Mouse (Mus musculus): ENCODE results near the gene Rfk. TPM values are rescaled to one million over a fixed set of nuclear protein-coding genes. Genes with fewer than 3 reads are reported as not detected.

Gene Rfk
- polyA plus RNA-seq, 2 experiments = 29.8 to 59.0 TPM

DNA sequence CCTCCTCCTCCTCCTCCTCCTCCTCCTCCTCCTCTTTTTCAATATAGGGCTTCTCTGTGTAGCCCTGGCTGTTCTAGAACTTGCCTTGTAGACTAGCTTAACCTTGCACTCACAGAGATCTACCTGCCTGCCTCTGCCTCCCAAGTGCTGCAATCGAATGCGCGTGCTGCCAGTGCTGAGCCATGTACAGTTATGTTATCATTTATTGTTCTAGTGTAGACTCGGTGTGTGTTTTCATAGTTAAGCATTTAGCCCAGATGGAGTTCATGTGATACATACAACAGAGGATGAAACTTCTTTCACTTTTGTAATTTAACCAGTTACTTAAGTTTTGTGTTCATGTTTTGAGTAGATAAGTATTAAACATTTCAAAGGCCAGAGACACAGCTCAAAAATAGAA, 8.8 kb upstream of the Rfk start:
- no peaks in the 10 kb centered on the region for H3K4me1 ChIP-seq (ENCODE audit: control insufficient read depth, insufficient read depth, low read length)
- H3K4me2 ChIP-seq (replicated peaks; ENCODE audit: low read depth, low read length, severe bottlenecking) = no peak overlapping the region
- H3K9ac ChIP-seq (ENCODE audit: low read depth, low read length, severe bottlenecking) = no peak overlapping the region
- no peaks in the 10 kb centered on the region for H3K27me3 ChIP-seq (ENCODE audit: control insufficient read depth, insufficient read depth, low read length)
- no peak for TF ChIP-seq POLR2A (IDR thresholded peaks at IDR 0.05; ENCODE audit: borderline replicate concordance, extremely low read depth, insufficient read depth, insufficient read length)
- H3K4me3 ChIP-seq (replicated peaks; ENCODE audit: low read length) = no peak overlapping the region
- no peaks in the 10 kb centered on the region for H3K36me3 ChIP-seq (ENCODE audit: control insufficient read depth, insufficient read depth, low read length)
- H3K27ac ChIP-seq (replicated peaks; ENCODE audit: low read depth, low read length) = no peak overlapping the region
- 86% methylated on average over 4 of the region's 4 CpGs for WGBS
- no peak for ATAC-seq (ENCODE audit: low FRiP score, low read depth)
- no peak for DNase-seq (ENCODE audit: low spot score)
- no peaks in the 10 kb centered on the region for H3K9me3 ChIP-seq (ENCODE audit: control insufficient read depth, low read length)

DNA sequence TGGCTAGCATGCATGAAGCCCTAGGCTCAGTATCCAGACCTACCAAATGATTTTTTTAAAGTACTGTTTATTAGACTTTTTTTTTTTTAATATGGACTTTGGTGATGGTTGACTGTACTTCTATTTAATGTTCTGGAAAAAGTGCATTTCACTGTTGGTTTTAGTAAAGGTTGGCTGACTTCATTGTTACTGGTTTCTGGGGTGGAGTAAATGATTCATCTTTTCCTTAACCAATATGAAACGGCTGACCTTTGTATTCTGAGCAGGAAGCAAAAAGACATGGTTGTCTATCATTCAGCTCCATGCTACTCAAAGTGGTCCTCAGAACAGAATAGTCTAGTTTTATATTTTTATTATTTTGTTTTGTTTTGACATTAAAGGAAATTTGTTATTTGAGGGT, 8.4 kb upstream of the Rfk start:
- WGBS = 76% methylated on average over 1 of the region's 1 CpGs
- no peak for ATAC-seq (ENCODE audit: low FRiP score, low read depth)
- no peak overlapping the region for H3K9ac ChIP-seq (ENCODE audit: low read depth, low read length, severe bottlenecking)
- no peaks in the 10 kb centered on the region for H3K4me1 ChIP-seq (ENCODE audit: control insufficient read depth, insufficient read depth, low read length)
- no peak overlapping the region for H3K4me3 ChIP-seq (replicated peaks; ENCODE audit: low read length)
- DNase-seq (ENCODE audit: low spot score) = no peak
- no peak for TF ChIP-seq POLR2A (IDR thresholded peaks at IDR 0.05; ENCODE audit: borderline replicate concordance, extremely low read depth, insufficient read depth, insufficient read length)
- H3K9me3 ChIP-seq (ENCODE audit: control insufficient read depth, low read length) = no peaks in the 10 kb centered on the region
- H3K36me3 ChIP-seq (ENCODE audit: control insufficient read depth, insufficient read depth, low read length) = no peaks in the 10 kb centered on the region
- no peaks in the 10 kb centered on the region for H3K27me3 ChIP-seq (ENCODE audit: control insufficient read depth, insufficient read depth, low read length)
- no peak overlapping the region for H3K4me2 ChIP-seq (replicated peaks; ENCODE audit: low read depth, low read length, severe bottlenecking)
- no peak overlapping the region for H3K27ac ChIP-seq (replicated peaks; ENCODE audit: low read depth, low read length)

DNA sequence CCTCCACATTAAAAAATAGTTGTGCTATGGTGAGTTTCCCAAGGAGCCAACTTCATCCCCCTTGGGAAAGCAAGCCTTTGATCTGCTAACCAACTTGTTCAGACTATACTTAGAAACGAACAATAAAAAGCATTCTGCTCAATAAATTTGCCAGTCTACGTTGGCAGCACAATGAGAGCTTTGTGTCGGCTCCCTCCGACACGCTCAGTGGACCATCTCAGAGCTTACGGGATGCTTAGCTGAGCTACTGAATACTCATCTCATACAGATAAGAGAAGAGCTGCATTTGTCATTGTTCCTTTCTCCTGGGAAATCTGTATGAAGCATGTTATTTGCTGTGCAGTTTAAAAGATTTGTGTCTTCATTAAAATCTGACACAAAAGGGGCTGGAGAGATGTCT, 7.4 kb upstream of the Rfk start:
- Histone ChIP-seq H3K27me3 (ENCODE audit: control insufficient read depth, insufficient read depth, low read length) (no peaks in the 10 kb centered on the region), H3K9ac (ENCODE audit: low read depth, low read length, severe bottlenecking) (no peak overlapping the region), H3K4me1 (ENCODE audit: control insufficient read depth, insufficient read depth, low read length) (no peaks in the 10 kb centered on the region), H3K27ac (replicated peaks; ENCODE audit: low read depth, low read length) (no peak overlapping the region), H3K4me2 (replicated peaks; ENCODE audit: low read depth, low read length, severe bottlenecking) (no peak overlapping the region), H3K36me3 (ENCODE audit: control insufficient read depth, insufficient read depth, low read length) (no peaks in the 10 kb centered on the region), H3K9me3 (ENCODE audit: control insufficient read depth, low read length) (no peaks in the 10 kb centered on the region), H3K4me3 (replicated peaks; ENCODE audit: low read length) (no peak overlapping the region)
- DNase-seq (ENCODE audit: low spot score) (no peak), ATAC-seq (ENCODE audit: low FRiP score, low read depth) (no peak)
- WGBS = 53% methylated on average over 6 of the region's 6 CpGs
- TF ChIP-seq POLR2A (IDR thresholded peaks at IDR 0.05; ENCODE audit: borderline replicate concordance, extremely low read depth, insufficient read depth, insufficient read length) = no peak

DNA sequence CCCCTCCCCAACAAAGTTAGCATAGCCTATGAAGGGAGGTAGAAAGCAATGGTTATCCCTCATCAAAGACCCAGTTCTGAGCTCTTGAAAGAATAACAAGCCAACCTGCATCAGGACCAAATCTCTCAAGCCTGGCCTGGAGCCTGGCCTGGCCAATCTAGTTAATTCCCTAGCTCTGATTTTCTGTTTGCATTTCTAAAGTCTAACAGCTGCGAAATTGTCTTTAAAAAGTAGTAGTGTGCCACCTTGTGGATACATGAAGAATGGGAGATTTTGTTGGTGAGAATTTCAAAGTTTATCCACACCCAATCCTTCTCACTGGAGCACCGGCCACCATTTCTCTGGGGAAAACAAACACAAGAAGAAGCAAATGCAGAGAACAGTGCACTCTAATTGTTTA, 5.4 kb upstream of the Rfk start:
- H3K9me3 ChIP-seq (ENCODE audit: control insufficient read depth, low read length) = no peaks in the 10 kb centered on the region
- no peaks in the 10 kb centered on the region for H3K36me3 ChIP-seq (ENCODE audit: control insufficient read depth, insufficient read depth, low read length)
- no peaks in the 10 kb centered on the region for H3K27me3 ChIP-seq (ENCODE audit: control insufficient read depth, insufficient read depth, low read length)
- no peak overlapping the region for H3K9ac ChIP-seq (ENCODE audit: low read depth, low read length, severe bottlenecking)
- H3K4me1 ChIP-seq (ENCODE audit: control insufficient read depth, insufficient read depth, low read length) = peaks cover 2% of the 10 kb centered on the region; the same call in 1 of the 2 replicates
- no peak overlapping the region for H3K4me2 ChIP-seq (replicated peaks; ENCODE audit: low read depth, low read length, severe bottlenecking)
- H3K27ac ChIP-seq (replicated peaks; ENCODE audit: low read depth, low read length) = no peak overlapping the region
- no peak for TF ChIP-seq POLR2A (IDR thresholded peaks at IDR 0.05; ENCODE audit: borderline replicate concordance, extremely low read depth, insufficient read depth, insufficient read length)
- DNase-seq (ENCODE audit: low spot score) (peak; percentile 52), ATAC-seq (ENCODE audit: low FRiP score, low read depth) (peak; percentile 14; the same call in 1 of the 2 replicates)
- no peak overlapping the region for H3K4me3 ChIP-seq (replicated peaks; ENCODE audit: low read length)
- 23% methylated on average over 2 of the region's 2 CpGs for WGBS

DNA sequence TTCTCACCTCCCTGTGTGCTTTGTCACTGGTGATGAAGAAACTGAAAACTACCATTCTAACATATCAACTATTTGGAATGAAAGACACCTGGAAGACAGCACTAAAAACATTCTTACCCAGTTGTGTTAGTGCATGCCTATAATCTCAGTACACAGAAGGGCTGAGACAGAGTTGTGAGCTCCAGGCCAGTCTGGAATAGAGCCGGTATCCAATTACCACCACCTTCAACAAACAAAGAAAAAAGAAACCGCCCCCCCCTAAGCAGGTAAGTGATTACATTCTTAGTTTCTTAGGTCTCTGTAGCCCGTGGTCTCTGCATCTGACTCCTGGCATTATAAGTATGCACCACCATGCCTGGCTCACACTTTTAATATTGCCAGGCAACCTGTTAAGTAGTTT, 977 bp upstream of the Rfk start:
- Histone ChIP-seq H3K36me3 (ENCODE audit: control insufficient read depth, insufficient read depth, low read length) (peaks cover 12% of the 10 kb centered on the region), H3K27ac (replicated peaks; ENCODE audit: low read depth, low read length) (no peak overlapping the region), H3K4me1 (ENCODE audit: control insufficient read depth, insufficient read depth, low read length) (peaks cover 10% of the 10 kb centered on the region), H3K9me3 (ENCODE audit: control insufficient read depth, low read length) (no peaks in the 10 kb centered on the region), H3K4me2 (replicated peaks; ENCODE audit: low read depth, low read length, severe bottlenecking) (no peak overlapping the region), H3K27me3 (ENCODE audit: control insufficient read depth, insufficient read depth, low read length) (no peaks in the 10 kb centered on the region), H3K9ac (ENCODE audit: low read depth, low read length, severe bottlenecking) (no peak overlapping the region), H3K4me3 (replicated peaks; ENCODE audit: low read length) (no peak overlapping the region)
- no peak for TF ChIP-seq POLR2A (IDR thresholded peaks at IDR 0.05; ENCODE audit: borderline replicate concordance, extremely low read depth, insufficient read depth, insufficient read length)
- 20% methylated on average over 3 of the region's 3 CpGs for WGBS
- ATAC-seq (ENCODE audit: low FRiP score, low read depth) (no peak), DNase-seq (ENCODE audit: low spot score) (no peak)

DNA sequence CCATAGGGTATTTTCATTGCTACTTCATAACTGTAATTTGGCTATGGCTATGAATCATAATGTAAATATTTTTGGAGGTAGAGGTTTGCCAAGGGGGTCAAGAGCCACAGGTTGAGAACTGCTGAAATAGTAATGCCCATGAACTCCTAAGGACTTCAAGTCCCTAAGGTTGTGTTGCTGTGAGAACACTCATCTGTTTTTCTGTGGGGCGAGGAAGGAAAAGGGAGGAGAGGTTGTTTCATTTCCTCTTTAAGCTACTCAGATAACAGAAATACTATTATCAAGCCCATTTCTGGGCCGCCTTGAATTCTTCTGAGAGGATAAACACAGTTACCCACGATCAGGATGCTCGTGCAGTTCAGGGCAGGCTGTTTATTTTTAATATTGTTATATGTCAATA, 3.0 kb downstream of the Rfk start:
- H3K9me3 ChIP-seq (ENCODE audit: control insufficient read depth, low read length) = no peaks in the 10 kb centered on the region
- DNase-seq (ENCODE audit: low spot score) (no peak), ATAC-seq (ENCODE audit: low FRiP score, low read depth) (no peak)
- no peak overlapping the region for H3K4me3 ChIP-seq (replicated peaks; ENCODE audit: low read length)
- peaks cover 36% of the 10 kb centered on the region for H3K36me3 ChIP-seq (ENCODE audit: control insufficient read depth, insufficient read depth, low read length)
- H3K9ac ChIP-seq (ENCODE audit: low read depth, low read length, severe bottlenecking) = no peak overlapping the region
- H3K27ac ChIP-seq (replicated peaks; ENCODE audit: low read depth, low read length) = no peak overlapping the region
- H3K4me1 ChIP-seq (ENCODE audit: control insufficient read depth, insufficient read depth, low read length) = peaks cover 10% of the 10 kb centered on the region
- no peak overlapping the region for H3K4me2 ChIP-seq (replicated peaks; ENCODE audit: low read depth, low read length, severe bottlenecking)
- TF ChIP-seq POLR2A (IDR thresholded peaks at IDR 0.05; ENCODE audit: borderline replicate concordance, extremely low read depth, insufficient read depth, insufficient read length) = no peak
- no peaks in the 10 kb centered on the region for H3K27me3 ChIP-seq (ENCODE audit: control insufficient read depth, insufficient read depth, low read length)
- WGBS = 81% methylated on average over 4 of the region's 4 CpGs

Data from limb, embryonic 14.5 days (tissue).